Mouse (Mus musculus): Measurements from ENCODE around the gene Vmn1r66. TPM values are rescaled to one million over a fixed set of nuclear protein-coding genes. Genes with fewer than 3 reads are reported as not detected.
"Not testable (repeated sequence)": the region's sequence is repeated elsewhere in the genome, so short reads cannot be mapped to it uniquely, and the experiment has no call there.

Gene Vmn1r66
- total RNA-seq (2015; ENCODE audit: low replicate concordance) (not detected in 2 replicates), total RNA-seq (2017; ENCODE audit: low replicate concordance) (not detected in 2 replicates)

DNA sequence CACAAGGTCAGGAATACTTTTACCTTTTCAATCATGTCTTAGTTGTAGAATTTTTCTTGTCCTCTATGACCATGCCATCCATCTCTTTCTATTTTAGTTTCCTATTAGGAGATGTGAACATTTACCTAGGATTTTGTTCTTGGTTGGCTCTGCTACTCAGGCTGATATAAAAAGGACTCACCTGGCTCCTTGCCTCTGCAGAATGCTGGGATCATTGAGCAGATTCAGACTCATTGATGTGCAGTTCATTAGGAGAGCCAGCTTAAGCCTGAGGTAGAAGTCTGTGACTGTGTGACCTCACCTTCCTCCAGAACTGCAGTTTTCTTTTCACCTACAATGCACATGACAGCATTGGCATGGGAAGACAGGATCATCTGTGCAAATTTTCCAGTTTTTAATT, at the start of gene Vmn1r66:
Vmn1r66 (minus strand) TSS at position 101 of the 400 bp plus-strand sequence.
- ATAC-seq (replicated peaks; ENCODE audit: low FRiP score, poor library complexity, severe bottlenecking), result no peak

DNA sequence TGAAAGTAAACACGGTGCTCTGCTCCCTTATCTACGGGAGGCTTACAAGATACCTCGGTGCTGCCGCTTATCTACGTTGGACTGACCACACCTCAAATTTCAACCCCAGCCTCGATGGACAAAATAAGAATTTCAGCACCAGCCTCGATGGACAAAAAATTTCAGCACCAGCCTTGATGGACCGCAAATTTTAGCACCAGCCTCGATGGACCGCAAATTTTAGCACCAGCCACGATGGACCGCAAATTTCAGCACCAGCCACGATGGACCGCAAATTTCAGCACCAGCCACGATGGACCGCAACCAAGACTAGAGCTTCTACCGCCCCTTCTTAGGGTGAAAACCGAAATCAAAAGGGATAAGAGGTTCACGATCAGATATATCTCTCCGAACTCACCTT, 47.7 kb upstream of the Vmn1r66 start:
- ATAC-seq (replicated peaks; ENCODE audit: low FRiP score, poor library complexity, severe bottlenecking), result not testable (repeated sequence)

- ATAC-seq (replicated peaks; ENCODE audit: low FRiP score, poor library complexity, severe bottlenecking), result no peak
Measured at GRCm38 (mm10) chr7:10252075-10252474, 25.7 kb downstream of the Vmn1r66 start.

DNA sequence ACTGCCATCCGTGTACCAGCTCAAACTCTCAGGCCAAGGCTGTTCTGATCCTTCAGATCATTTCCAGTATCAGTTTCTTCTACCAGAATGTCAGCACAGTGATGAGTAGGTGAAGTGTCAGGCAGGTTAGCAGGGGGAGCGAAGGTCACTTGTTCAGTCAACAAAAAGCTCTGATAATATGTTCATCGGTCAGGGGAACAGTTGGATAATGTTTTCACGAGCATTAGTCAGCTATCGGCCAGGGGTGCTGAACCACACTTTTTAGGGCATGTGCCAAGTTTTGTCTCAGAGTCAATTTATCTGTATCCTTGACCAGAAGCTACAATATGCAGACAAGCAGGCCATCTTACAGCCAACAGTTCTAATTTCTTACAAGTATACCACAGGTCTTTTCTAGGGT, 28.7 kb downstream of the Vmn1r66 start:
- ATAC-seq (replicated peaks; ENCODE audit: low FRiP score, poor library complexity, severe bottlenecking), result no peak

Other genes with a start within 250 kb of the Vmn1r66 start
- gene Vmn2r50, start 224.7 kb downstream of the Vmn1r66 start, total RNA-seq (2015; ENCODE audit: low replicate concordance), result not detected in 2 replicates
- gene Vmn2r50, start 224.7 kb downstream of the Vmn1r66 start, total RNA-seq (2017; ENCODE audit: low replicate concordance), result not detected in 2 replicates
- gene Vmn2r51, start 172.3 kb downstream of the Vmn1r66 start, total RNA-seq (2015; ENCODE audit: low replicate concordance), result not detected in 2 replicates
- not detected in 2 replicates for gene Vmn2r51, start 172.3 kb downstream of the Vmn1r66 start, total RNA-seq (2017; ENCODE audit: low replicate concordance)
- not detected in 2 replicates for gene Vmn2r52, start 101.4 kb downstream of the Vmn1r66 start, total RNA-seq (2015; ENCODE audit: low replicate concordance)
- not detected in 2 replicates for gene Vmn2r52, start 101.4 kb downstream of the Vmn1r66 start, total RNA-seq (2017; ENCODE audit: low replicate concordance)
- gene Vmn1r67, start 165.3 kb upstream of the Vmn1r66 start, total RNA-seq (2015; ENCODE audit: low replicate concordance), result not detected in 2 replicates
- not detected in 2 replicates for gene Vmn1r67, start 165.3 kb upstream of the Vmn1r66 start, total RNA-seq (2017; ENCODE audit: low replicate concordance)
- gene Zik1, start 217.4 kb upstream of the Vmn1r66 start, total RNA-seq (2015; ENCODE audit: low replicate concordance), result 0.72 TPM in 1 of 2 replicates, not detected in the other
- gene Zik1, start 217.4 kb upstream of the Vmn1r66 start, total RNA-seq (2017; ENCODE audit: low replicate concordance), result 0.39 and 1.3 TPM in 2 replicates

Data from erythroid progenitor cell, adult 5-6 weeks (primary cell).